Mouse (Mus musculus) stomach, embryonic 14.5 days (tissue): ENCODE results near the gene Maml3. TPM values are rescaled to one million over a fixed set of nuclear protein-coding genes. Genes with fewer than 3 reads are reported as not detected.

ENCODE experiments used
- ATAC-seq: fragments of 200-750 bp; cut with Nextera tagmentation; 2 replicates; pipeline ENCODE4 v1.8.0; 2017; ENCODE audit warnings: low read depth, moderate TSS enrichment; ENCODE audit not compliant: insufficient number of reproducible peaks, insufficient read depth, low FRiP score
- H3K27ac ChIP-seq: fragments of 300-500 bp; sonication (generic); 2 replicates; pipeline ENCODE4 v1.5.1; 2014; ENCODE audit warnings: mild to moderate bottlenecking, low read length, moderate library complexity, mixed read lengths
- H3K27me3 ChIP-seq: fragments of 300-500 bp; sonication (generic); 2 replicates; pipeline ENCODE4 v1.6.1; 2014; ENCODE audit warnings: low read length, control low read depth, mixed read lengths; ENCODE audit not compliant: control insufficient read depth, insufficient read depth
- H3K36me3 ChIP-seq: fragments of 300-500 bp; sonication (generic); 2 replicates; pipeline ENCODE4 v1.6.1; 2014; ENCODE audit warnings: mild to moderate bottlenecking, control low read depth, low read length, moderate library complexity, mixed read lengths; ENCODE audit not compliant: control insufficient read depth, insufficient read depth
- H3K4me1 ChIP-seq: fragments of 300-500 bp; sonication (generic); 2 replicates; pipeline ENCODE4 v1.6.1; 2014; ENCODE audit warnings: low read length, control low read depth, mixed read lengths; ENCODE audit not compliant: control insufficient read depth, insufficient read depth
- H3K4me2 ChIP-seq: fragments of 300-500 bp; sonication (generic); replicated peaks from 2 replicates; pipeline ENCODE4 v1.6.1; 2014; ENCODE audit warnings: low read depth, low read length, control low read depth
- H3K4me3 ChIP-seq: fragments of 300-500 bp; sonication (generic); 2 replicates; pipeline ENCODE4 v1.5.1; 2014; ENCODE audit warnings: low read depth, low read length, control low read depth
- H3K9ac ChIP-seq: fragments of 300-500 bp; sonication (generic); replicated peaks from 2 replicates; pipeline ENCODE4 v1.6.1; 2014; ENCODE audit warnings: low read depth, mild to moderate bottlenecking, control low read depth, low read length, moderate library complexity, mixed read lengths
- H3K9me3 ChIP-seq: fragments of 300-500 bp; sonication (generic); 2 replicates; pipeline ENCODE4 v1.6.1; 2016; ENCODE audit warnings: low read depth, low read length, control low read depth; ENCODE audit not compliant: control insufficient read depth
- WGBS: fragments of 180-500 bp; shearing (Covaris S2); extraction: QIAGEN DNeasy Blood & Tissue Kit; methylation state at CpG from one replicate; pipeline ENCODE4 v1.1.7; 2014; 5-methylcytosine and 5-hydroxymethylcytosine counted together
- polyA plus RNA-seq: library from polyadenylated mRNA; unstranded; fragments of >200 nt; fragmentation: Nextera tagmentation; extraction: Ambion mirVana; gene quantifications from 2 replicates; pipeline ENCODE4 v1.2.1, GENCODE M21; 2014

Maml3 gene
- polyA plus RNA-seq, 1 experiment from 2014 or later: 9.3 TPM

DNA sequence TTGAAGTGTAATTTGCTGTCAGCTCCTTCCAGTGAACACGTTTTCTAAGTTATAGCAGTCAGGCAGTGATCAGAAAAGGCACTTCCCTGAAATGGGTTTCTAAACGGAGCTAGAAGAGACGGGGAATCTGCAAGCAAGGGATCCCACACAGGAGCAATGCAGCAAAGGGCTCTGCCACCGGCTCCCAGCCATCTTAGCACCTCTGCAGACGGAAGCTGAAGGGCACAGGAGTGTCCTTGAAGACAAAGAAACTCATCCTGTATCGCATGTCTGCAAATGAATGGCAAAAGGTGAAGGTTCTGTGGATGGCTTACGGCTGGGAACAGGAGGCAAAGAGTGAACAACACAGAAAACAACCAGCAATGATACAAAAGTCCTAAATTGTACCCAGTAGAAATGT lies 319.1 kb downstream of the Maml3 start:
- no peak overlapping the region for H3K4me2 ChIP-seq
- no peak overlapping the region for H3K27ac ChIP-seq
- H3K36me3 ChIP-seq: no peaks in the 10 kb centered on the region
- no peak for ATAC-seq
- H3K9ac ChIP-seq: no peak overlapping the region
- H3K4me3 ChIP-seq: no peak overlapping the region
- no peaks in the 10 kb centered on the region for H3K9me3 ChIP-seq
- no peaks in the 10 kb centered on the region for H3K27me3 ChIP-seq
- 83% methylated on average over 7 of the region's 7 CpGs for WGBS
- H3K4me1 ChIP-seq: peaks cover 12% of the 10 kb centered on the region

DNA sequence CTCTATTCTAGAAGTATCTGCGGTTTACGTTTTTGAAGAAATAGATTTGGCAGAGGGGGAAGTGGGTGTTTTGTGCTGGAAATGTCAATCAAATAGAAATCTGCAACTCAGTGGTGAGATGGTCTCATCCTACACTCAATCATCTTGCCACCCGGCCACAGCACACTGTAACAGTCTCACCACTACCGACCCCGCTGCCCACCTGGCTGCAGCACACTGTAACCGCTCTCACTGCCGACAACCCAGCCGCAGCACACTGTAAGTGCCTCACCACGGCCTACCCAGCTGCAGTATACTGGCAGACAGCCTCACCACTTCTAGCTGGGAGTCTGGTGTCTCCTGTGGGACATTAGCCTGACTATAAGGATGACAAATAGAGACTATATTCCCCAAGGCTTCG lies 322.7 kb downstream of the Maml3 start:
- Histone ChIP-seq H3K4me2 (no peak overlapping the region), H3K4me3 (no peak overlapping the region), H3K36me3 (no peaks in the 10 kb centered on the region), H3K9me3 (no peaks in the 10 kb centered on the region), H3K27me3 (no peaks in the 10 kb centered on the region), H3K4me1 (peaks cover 14% of the 10 kb centered on the region), H3K9ac (no peak overlapping the region), H3K27ac (no peak overlapping the region)
- WGBS: 85% methylated on average over 10 of the region's 10 CpGs
- no peak for ATAC-seq

DNA sequence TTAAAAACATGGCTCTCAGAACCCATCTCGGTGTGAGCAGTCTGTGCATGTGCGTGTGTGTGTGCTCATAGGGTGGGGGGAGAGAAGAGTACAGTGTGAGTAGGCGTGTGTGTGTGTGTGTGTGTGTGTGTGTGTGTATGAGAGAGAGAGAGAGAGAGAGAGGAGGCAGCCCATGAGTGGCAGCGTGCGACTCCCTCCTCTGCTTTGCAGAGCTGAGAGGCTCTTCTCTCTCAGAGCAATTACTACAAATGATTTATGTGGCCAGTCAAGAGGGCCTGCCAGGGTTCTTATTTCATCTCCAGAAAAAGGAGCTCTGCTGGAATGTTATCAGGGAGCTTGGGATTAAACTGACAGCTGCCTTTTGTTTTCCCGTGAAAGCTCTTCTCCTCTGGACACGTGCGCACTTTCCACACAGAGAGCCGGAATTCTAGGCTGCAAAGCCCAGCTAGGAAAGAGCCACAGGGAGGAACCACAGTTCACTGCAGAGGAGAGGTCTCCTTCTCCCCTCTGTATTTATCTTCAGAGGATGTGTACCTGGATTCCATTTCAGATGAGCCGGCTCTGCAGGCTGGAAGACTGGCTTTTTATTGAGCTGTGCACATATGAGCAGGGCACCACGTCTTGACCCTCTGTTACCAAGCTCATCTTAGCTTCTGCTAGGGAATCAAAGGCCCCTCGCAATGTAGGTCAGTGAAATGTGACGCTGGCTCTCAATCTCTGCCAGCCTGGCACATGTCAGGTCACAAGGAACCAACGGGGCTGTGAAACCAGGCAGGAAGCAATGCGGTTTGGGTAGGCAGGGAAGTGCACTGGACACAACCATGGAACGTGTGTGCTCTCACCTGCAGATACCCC lies 325.9 kb downstream of the Maml3 start:
- Histone ChIP-seq H3K9me3 (no peaks in the 10 kb centered on the region), H3K4me3 (no peak overlapping the region), H3K27ac (peak overlapping the region; percentile 59; the same call in 1 of the 2 replicates), H3K4me1 (peaks cover 14% of the 10 kb centered on the region), H3K36me3 (no peaks in the 10 kb centered on the region), H3K27me3 (no peaks in the 10 kb centered on the region), H3K9ac (no peak overlapping the region), H3K4me2 (0 out of 2 replicates have a peak overlapping the region, but pooled peaks have one; percentile 3)
- ATAC-seq: peak; percentile 72; the same call in 1 of the 2 replicates
- WGBS: 12% methylated on average over 16 of the region's 16 CpGs

DNA sequence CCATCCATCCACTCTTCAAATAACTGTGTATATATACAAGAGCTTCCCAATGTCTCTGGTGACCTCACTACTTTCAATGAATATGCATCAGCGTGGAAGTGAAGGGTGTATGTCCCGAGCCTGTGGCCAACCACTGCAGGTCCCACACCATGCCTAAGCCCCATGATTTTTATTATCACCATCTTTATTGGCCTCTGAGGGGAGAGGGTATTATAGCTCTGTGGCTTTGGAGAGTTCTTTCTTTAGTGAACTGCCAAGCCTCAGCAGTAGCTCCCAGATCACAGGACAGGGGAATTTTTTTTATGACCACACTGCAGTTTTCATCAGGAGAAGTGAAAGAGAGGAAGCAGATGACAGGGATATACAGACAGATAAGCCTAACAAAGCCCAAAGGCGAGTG lies 326.7 kb downstream of the Maml3 start:
- Histone ChIP-seq H3K9me3 (no peaks in the 10 kb centered on the region), H3K4me3 (no peak overlapping the region), H3K36me3 (no peaks in the 10 kb centered on the region), H3K4me1 (peaks cover 14% of the 10 kb centered on the region), H3K27ac (peak overlapping the region; percentile 33; the same call in 1 of the 2 replicates), H3K27me3 (no peaks in the 10 kb centered on the region), H3K4me2 (0 out of 2 replicates have a peak overlapping the region, but pooled peaks have one; percentile 3), H3K9ac (no peak overlapping the region)
- 59% methylated on average over 3 of the region's 3 CpGs for WGBS
- ATAC-seq: no peak

DNA sequence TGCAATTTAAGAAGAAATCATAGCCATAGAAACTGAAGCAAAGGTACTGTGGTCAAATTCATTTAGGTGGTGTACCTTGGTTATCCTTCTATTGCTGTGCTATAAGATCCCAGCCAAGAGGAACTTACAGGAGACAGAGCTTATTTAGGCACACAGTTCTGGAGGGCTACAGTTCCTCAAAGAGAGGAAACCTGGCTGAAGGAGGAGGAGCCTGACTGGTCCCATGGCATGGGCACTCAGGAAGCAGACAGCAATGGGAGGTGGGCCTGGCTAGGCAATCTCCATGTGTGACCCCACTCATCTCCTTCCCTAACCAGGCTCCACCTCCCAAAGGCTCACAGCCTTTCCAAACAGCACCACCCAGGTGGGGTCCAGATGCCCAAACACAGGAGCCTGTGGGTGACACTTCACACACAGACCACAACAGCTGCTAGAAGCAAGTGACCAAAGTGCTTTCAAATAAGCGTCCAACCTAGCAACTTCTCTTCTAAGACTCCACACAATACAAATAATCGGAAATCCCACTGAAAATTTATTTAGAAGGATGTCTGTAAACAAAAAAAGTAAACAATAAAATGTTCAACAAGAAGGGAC lies 328.8 kb downstream of the Maml3 start:
- no peaks in the 10 kb centered on the region for H3K27me3 ChIP-seq
- no peak overlapping the region for H3K27ac ChIP-seq
- 83% methylated on average over 2 of the region's 2 CpGs for WGBS
- peaks cover 14% of the 10 kb centered on the region for H3K4me1 ChIP-seq
- H3K36me3 ChIP-seq: no peaks in the 10 kb centered on the region
- no peak overlapping the region for H3K9ac ChIP-seq
- H3K4me2 ChIP-seq: no peak overlapping the region
- no peak overlapping the region for H3K4me3 ChIP-seq
- no peak for ATAC-seq
- H3K9me3 ChIP-seq: no peaks in the 10 kb centered on the region

DNA sequence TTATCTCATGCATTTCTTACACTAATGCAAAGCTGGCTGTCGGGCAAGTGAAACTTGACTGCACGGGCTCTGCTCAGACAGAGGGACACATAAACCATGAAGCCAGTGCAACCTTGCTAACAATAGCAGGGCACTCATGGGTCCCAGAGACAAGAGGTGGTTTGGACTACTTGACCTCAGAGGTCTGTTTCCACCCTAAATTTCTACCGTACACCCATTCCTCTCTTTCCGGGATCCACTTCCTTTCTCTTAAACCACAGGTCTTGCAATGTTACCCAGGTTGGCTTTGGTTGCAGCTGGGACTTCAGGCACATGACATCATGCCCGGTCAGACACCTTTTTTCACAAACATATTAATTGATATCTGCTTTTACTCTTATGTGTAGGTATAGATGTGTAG lies 331.3 kb downstream of the Maml3 start:
- H3K4me1 ChIP-seq: peaks cover 6% of the 10 kb centered on the region
- no peaks in the 10 kb centered on the region; the same call in 1 of the 2 replicates for H3K9me3 ChIP-seq
- ATAC-seq: no peak
- H3K4me2 ChIP-seq: no peak overlapping the region
- 82% methylated on average over 5 of the region's 5 CpGs for WGBS
- H3K9ac ChIP-seq: no peak overlapping the region
- no peaks in the 10 kb centered on the region for H3K27me3 ChIP-seq
- H3K4me3 ChIP-seq: no peak overlapping the region
- no peaks in the 10 kb centered on the region for H3K36me3 ChIP-seq
- no peak overlapping the region for H3K27ac ChIP-seq

DNA sequence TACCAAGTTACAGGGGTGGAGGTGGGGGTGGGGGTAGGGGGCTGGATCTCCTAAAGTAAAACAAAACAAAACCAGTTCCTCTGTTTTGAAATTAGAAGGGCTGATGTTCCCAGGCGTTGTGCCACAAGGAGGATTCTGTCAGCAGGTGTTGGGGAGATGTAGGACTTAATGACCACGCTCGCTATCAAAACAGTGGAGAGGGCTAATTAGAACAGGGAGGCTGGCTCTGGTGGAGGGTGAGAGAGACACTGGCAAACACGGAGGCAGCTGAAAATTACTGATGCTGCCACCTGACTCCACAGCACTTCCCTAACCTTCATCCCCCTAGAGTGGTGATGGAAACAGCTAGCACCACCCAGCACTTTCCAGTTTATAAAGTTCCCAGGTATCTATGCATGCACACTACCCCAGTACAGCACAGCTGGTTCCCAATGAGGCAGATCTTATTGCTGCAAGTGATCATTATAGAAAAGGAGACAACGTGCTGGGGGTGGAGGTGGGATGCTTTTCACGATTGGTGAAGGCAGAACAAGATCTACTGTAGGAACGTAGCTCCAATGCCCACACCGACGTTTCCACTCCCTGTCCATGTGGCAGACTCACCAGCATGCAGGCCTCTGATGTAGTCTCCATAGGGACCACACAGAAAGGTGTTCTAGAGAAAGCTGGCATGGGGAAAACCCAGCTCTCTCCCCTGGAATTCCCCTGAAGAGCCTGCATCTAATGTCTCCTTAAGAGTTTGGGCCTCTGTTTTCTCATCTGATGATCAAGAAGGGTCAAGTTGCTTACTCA lies 332.8 kb downstream of the Maml3 start:
- no peak for ATAC-seq
- Histone ChIP-seq H3K4me3 (no peak overlapping the region), H3K4me2 (no peak overlapping the region), H3K9me3 (no peaks in the 10 kb centered on the region; the same call in 1 of the 2 replicates), H3K36me3 (no peaks in the 10 kb centered on the region), H3K9ac (no peak overlapping the region), H3K27me3 (no peaks in the 10 kb centered on the region), H3K27ac (no peak overlapping the region), H3K4me1 (no peaks in the 10 kb centered on the region)
- WGBS: 71% methylated on average over 9 of the region's 9 CpGs

DNA sequence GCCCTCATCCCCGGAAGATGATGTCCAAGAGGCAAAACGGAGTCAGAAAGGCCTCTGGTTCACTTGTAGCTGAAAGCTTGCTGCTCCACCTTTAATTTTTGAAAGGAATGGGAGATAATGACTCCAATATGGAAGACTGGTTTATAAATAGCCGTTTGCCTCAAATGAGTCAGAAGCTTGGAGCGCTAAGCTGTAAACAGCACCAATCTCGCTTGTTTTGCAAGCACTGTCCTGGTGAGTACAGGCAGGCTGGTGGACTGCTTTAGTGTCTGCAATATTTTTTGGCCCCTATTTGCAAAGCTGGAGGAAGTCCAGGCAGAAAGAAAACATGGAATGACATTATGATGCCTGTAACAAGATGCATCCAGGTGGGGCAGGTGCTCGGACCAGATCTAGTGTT lies 335.7 kb downstream of the Maml3 start:
- Histone ChIP-seq H3K36me3 (no peaks in the 10 kb centered on the region), H3K9ac (no peak overlapping the region), H3K4me2 (no peak overlapping the region), H3K4me1 (no peaks in the 10 kb centered on the region), H3K4me3 (no peak overlapping the region), H3K27ac (no peak overlapping the region), H3K9me3 (no peaks in the 10 kb centered on the region; the same call in 1 of the 2 replicates), H3K27me3 (no peaks in the 10 kb centered on the region)
- WGBS: 87% methylated on average over 6 of the region's 6 CpGs
- ATAC-seq: no peak
